Mouse (Mus musculus) left cerebral cortex, postnatal 4 days (tissue): ENCODE results near the gene Zbtb25. TPM values are rescaled to one million over a fixed set of nuclear protein-coding genes. Genes with fewer than 3 reads are reported as not detected.

Experiments
- DNase-seq: peaks from one replicate; pipeline ENCODE4 v3.0.0-alpha.2; 2022
- intact Hi-C: fragments of 180-260 bp; cut with DNase I; formaldehyde crosslinking; loops from one replicate; pipeline ENCODE4 v1.15.1; 2025
- total RNA-seq, 2 experiments: library from RNA; stranded (reverse); gene quantifications; 2 replicates each; pipeline ENCODE4 v1.2.3; 2021

Zbtb25 gene
- total RNA-seq, 2 experiments from 2014 or later = 19.0 to 22.2 TPM

DNA sequence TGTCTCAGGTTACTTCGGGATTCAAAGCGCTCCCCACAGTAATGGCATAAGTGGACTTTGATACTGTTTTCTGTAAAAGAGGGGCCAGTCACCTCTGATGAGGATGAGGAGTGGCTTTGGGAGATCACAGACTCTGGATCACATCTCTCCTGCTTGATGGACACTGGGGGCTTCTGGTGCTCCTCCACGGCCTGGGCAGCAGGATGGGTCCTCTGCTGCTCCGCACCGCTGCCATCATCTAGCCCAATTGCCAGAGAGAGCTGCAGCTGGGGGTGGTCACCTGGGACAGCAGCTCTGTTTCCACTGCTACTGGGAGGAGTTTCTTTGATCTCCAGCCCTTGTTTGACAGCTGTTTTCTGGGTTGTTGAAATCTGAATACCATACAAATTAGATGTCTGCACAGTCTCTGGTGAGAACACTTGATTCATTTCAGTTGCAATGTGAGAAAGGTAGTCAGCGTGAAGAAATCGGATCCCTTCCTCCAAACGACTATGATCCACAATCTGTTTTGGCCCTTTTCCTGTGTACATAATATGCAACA lies 19.7 kb downstream of the Zbtb25 start:
- intact Hi-C loops = no loop called here
- DNase-seq = no peak

DNA sequence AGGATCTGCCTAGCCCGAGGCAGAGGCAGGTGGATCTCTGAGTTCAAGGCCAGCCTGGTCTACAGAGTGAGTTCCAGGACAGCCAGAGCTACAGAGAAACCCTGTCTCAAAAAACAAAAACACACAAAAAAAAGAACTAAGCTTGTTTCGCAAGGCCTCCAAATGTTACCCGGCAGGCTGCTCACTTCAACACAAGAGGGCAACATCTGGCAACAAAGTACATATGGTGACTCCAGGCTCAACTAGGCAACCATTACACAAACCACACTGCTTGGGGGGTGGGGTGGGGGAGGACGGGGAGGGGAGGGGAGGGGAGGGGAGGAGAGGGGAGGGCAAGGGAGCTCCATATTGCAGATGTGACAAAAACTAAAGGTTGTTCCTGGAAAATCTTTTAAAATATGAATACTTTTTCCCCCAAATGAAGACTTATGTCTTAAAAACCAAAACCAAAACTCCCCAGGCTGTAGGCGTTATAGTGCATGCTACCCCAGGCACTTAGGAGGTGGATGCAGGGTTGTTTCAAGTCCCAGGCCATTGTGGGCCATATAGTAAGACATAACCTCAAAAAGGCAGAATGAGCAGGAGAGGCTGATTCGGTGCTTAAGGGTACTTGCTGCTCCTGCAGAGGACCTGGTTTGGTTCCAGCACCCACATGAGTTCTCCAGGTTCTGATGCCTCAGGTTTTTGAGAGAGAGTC lies 23.5 kb downstream of the Zbtb25 start:
- intact Hi-C loops = no loop called here
- no peak for DNase-seq

GRCm38 (mm10) chr12:76341080-76341479 lies 28.3 kb downstream of the Zbtb25 start:
- intact Hi-C loops = loop anchor here (5.0 kb wide), 3 partner anchors 74 to 554 kb away; no protein-coding TSS in a partner anchor
- DNase-seq = peak; percentile 40

GRCm38 (mm10) chr12:76336111-76336965 lies 33.1 kb downstream of the Zbtb25 start:
- DNase-seq = no peak
- intact Hi-C loops = no loop called here

- DNase-seq = no peak
- intact Hi-C loops = no loop called here
These were observed 33.8 kb downstream of the Zbtb25 start for GRCm38 (mm10) chr12:76335641-76336040.

DNA sequence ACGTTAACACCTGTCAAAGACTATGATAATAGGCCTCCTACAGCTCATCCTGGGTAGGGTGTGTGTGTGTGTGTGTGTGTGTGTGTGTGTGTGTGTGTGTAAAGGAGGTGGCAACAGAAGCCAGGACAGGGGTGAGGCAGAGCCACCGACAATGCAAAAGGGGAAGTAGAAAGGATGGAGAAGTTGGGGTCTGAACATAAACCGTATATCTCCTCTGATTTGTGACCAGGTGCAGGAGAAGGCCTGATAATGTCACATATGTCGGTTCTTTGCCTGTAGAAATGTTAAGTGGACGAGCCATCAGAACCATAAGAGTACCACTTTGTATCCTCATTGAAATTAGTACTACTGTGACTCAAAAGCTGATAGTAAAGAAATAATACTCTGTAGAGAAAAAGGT lies 35.7 kb downstream of the Zbtb25 start:
- DNase-seq = no peak
- intact Hi-C loops = no loop called here

DNA sequence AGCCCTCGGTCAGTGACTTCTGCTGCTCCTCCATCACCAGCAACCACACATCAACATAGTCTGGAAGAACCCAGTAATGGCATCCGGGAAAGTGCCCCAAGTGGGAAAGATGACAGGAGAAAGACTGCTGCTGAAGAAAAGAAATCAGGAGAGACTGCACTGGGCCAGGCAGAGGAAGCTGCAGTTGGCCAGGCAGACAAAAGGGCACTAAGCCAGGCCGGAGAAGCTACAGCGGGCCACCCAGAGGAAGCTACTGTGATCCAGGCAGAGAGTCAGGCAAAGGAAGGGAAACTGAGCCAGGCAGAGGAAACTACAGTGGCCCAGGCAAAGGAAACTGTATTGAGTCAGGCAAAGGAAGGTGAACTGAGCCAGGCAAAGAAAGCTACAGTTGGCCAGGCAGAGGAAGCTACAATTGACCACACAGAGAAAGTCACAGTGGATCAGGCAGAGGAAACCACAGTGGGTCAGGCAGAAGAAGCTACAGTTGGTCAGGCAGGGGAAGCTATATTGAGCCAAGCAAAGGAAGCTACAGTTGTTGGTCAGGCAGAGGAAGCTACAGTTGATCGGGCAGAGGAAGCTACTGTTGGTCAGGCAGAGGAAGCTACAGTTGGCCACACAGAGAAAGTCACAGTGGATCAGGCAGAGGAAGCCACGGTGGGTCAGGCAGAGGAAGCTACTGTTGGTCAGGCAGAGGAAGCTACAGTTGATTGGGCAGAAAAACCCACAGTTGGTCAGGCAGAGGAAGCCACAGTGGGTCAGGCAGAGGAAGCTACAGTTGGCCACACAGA lies 40.6 kb downstream of the Zbtb25 start:
- no peak for DNase-seq
- intact Hi-C loops = no loop called here

DNA sequence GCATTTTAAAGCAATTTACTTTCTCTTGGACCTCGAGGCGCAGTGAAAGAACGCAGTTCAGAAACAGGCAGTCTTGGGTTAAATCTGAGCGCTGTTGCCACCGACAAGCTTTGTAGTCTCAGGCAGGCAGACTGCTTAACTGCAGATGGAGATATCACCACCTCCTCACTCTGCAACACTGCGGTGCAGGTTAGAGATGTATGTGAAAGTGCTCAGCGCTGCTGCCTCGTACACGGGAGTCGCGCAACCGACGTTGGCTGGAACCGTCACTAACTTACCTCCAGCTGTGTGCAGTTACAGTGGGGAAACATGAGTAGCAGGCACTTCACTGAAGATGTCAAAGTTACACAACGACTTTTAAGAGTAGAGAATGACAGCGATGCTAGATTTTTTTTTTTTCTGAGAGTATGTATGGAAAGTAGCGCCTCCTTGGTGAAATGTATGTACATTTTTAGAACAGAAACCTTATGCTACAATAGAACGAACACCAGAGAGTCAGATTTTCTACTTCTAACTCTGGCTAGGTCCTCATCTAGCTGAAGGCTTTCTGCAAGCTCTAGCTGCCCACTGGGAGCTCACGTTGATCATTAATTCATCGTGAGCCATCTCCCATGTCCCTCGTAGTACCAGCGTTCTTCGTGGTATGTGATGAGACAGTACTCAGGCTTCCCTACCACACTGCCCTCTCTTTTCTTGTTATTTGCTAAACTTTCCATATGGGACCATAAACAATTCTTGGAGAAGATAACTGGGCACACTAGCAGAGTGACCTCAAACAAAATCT lies 42.8 kb downstream of the Zbtb25 start:
- no peak for DNase-seq

GRCm38 (mm10) chr12:76324679-76325431 lies 44.5 kb downstream of the Zbtb25 start, which contains the start of gene Akap5:
TSS of gene Akap5 (plus strand) at chr12:76324891.
- DNase-seq = peak; percentile 85
- intact Hi-C loops = no loop called here

More for the DNA sequence above, 42.8 kb downstream of the Zbtb25 start:
- intact Hi-C loops = no loop called here

DNA sequence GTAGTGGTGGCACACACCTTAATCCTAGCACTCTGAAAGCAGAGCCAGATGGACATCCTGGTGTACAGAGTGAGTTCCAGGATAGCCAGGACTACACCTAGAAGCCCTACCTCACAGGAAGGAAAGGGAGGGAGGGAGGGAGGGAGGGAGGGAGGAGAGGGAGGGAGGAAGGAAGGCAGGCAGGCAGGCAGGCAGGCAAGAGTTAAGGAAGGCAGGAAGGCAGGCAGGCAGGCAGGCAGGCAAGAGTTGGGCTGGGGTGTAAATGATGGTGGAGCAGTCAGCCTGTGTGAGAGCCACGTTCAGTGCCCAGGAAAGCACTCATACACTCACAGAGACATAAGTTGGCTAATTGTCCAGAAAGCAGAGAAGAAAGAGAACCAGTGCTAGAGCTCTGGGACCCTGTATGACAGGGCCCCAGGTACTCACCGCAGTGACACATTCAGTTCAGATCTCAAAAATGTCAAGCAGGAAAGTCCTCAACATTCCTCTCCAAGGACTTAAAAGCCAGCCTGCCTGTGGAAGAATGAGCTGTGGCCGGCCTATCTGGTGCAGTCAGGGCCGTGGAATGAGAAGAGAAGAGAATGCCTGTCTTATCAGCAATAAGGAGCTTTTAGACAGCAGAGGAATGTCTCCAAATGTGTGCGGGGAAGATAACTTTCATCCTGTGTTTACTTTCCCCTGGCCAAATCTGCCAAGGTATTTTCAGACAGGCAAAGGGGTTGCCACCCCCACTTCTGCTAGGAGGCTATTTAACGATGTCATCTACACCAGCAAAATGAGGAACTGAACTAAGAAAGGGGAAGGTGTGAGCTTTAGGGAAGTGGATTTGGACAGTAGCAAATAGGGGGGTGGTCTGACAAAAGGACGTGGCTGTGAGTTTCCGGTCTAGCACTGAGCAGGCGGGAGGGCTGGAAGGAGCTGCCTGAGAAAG lies 50.9 kb downstream of the Zbtb25 start:
- DNase-seq = no peak
- intact Hi-C loops = no loop called here

GRCm38 (mm10) chr12:76311951-76312350 lies 57.5 kb downstream of the Zbtb25 start:
- DNase-seq = no peak
- intact Hi-C loops = no loop called here

DNA sequence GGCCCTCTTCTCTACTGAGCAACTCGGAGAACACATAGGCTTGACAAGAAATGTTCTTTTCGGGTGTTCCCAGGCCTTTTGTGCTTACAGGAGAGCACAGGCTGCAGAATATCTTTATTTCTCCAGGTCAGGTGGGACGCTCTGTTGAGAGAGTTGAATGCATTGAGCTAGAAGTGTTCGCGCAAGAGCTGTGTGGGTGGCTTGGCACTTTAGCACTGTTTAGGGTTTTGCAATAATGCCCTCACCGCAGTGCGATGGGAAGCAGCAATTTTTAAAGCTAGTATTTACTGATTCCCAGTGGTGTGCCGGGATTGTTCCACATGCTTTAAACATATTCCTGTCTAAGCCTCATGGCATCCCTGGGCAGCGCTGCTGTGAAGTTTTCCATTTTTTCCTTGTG lies 58.2 kb downstream of the Zbtb25 start:
- intact Hi-C loops = no loop called here
- no peak for DNase-seq

DNA sequence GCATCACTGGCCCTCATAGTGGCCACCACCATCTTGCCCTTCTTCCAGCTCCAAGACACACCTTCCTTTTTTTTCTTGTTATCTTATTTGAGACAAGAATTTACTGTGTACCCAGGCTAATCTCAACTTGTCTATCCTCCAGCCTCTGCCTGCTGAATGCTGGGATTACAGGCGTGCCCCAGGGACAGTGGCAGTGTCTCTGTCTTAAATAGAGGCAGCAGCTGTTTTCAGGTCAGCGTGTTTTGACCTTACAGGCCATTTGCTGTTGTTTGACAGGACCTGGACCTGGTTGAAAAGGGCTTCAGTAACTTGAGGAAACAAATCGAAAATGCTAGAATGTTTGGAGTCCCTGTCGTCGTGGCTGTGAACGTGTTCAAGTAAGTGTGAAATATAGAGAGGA lies 58.8 kb downstream of the Zbtb25 start:
- intact Hi-C loops = no loop called here
- DNase-seq = no peak

DNA sequence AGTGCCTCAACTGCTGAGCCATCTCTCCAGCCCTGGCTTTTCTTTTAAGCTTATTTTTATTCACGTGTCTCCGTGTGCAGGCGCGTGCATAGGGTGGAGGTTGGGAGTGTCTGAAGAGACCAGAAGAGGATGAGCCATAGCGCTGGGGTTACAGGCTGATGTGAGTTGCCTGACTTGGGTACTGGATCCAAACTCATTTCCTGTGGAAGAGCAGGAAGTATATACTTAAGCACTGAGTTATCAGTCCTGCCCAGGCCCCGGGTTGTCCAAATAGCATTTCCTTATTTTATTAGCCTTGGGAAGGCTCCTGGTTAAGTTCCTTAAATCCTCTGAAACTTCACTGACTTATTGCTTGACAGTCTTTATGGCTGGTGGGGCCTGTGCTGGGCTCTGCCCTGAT lies 59.4 kb downstream of the Zbtb25 start:
- intact Hi-C loops = no loop called here
- DNase-seq = no peak

GRCm38 (mm10) chr12:76308436-76308835 lies 61.0 kb downstream of the Zbtb25 start:
- DNase-seq = no peak
- intact Hi-C loops = no loop called here

DNA sequence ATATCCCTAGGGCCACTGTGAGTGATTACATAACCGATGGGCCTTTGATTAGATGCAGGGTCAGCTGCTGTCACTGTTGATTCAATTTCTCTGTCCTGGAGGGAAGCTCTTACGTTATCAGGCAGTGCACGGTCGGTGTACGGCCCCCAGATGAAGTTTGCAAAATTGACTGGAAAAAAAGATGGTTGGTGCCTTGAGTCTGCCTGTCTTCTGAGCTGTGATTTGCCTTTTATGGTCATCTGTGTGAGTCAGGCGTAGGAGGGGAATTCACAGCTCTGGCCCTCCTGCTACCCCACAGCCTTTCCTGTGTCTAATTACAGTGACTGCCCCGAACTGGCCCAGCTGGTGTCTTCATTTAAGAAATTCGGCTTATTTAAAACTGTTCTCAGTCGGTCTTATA lies 61.4 kb downstream of the Zbtb25 start:
- intact Hi-C loops = no loop called here
- no peak for DNase-seq

GRCm38 (mm10) chr12:76306852-76307561 lies 62.4 kb downstream of the Zbtb25 start:
- intact Hi-C loops = no loop called here
- no peak for DNase-seq

GRCm38 (mm10) chr12:76305107-76305506 lies 64.3 kb downstream of the Zbtb25 start:
- intact Hi-C loops = no loop called here
- no peak for DNase-seq
